Mouse (Mus musculus) mesoderm, embryonic 11.5 days (tissue): ENCODE data around the gene 2310007B03Rik.
"Not testable (repeated sequence)": the region's sequence is repeated elsewhere in the genome, so short reads cannot be mapped to it uniquely, and the experiment has no call there.

Experiments used
- DNase-seq: peaks from one replicate; pipeline ENCODE4 v3.0.0-alpha.2; 2012; ENCODE audit warnings: low read depth, low spot score

2310007B03Rik gene

GRCm38 (mm10) chr1:93160501-93161133 is at the start of gene 2310007B03Rik:
Gene 2310007B03Rik, minus strand, starts transcription at chr1:93160948.
- no peak for DNase-seq

GRCm38 (mm10) chr1:93210213-93210641 is 49.5 kb upstream of the 2310007B03Rik start:
- DNase-seq, result no peak

DNA sequence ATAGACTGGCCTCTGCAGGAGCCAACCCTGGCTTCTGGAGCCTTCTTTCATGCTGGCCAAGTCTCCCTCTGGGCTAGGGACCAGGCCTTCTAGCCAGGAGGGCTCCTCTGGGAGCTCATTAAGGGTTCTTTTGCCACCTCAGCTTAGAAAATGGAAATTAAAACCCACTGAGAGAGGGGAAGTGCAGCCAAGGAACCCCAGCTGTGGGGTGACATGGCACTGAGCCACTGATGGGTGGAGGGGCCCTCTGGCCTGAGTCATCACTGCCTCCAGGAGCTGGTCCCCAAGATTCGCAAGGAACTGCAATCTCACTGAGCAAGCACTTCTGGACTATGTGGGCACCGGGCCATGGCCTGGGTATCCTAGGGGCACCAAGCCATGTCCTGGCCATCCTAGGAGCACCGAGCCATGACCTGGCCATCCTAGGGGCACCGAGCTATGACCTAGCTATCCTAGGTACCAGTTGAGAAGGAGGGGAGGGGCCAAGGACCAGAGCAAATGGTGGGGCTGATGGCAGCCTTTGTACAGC is 46.9 kb upstream of the 2310007B03Rik start:
- no peak for DNase-seq

- no peak for DNase-seq
These were observed 45.7 kb upstream of the 2310007B03Rik start for GRCm38 (mm10) chr1:93206277-93206970.

DNA sequence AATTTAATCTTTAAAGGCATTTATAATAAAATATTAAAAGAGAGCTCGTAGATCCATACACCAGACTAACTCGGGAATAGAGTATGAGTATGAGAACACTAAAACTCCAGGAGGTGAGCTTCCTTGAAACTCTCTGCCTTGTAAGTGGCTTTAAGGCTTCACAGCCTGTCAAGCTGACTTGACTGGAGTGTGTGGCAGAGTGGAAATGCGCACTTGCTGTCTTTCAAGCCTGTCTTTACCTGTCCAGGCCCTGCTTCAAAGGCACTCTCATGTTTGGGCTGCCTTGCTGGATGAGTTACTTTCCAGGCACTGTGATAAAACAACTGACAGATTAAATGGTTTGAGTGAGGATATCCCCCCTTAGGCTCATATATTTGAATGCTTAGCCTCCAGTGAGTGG is 37.2 kb upstream of the 2310007B03Rik start:
- DNase-seq, result no peak

GRCm38 (mm10) chr1:93197454-93197853 is 36.7 kb upstream of the 2310007B03Rik start:
- DNase-seq, result not testable (repeated sequence)

GRCm38 (mm10) chr1:93194961-93195360 is 34.2 kb upstream of the 2310007B03Rik start:
- no peak for DNase-seq

- DNase-seq, result no peak
These were observed 30.1 kb upstream of the 2310007B03Rik start for GRCm38 (mm10) chr1:93190726-93191305.

DNA sequence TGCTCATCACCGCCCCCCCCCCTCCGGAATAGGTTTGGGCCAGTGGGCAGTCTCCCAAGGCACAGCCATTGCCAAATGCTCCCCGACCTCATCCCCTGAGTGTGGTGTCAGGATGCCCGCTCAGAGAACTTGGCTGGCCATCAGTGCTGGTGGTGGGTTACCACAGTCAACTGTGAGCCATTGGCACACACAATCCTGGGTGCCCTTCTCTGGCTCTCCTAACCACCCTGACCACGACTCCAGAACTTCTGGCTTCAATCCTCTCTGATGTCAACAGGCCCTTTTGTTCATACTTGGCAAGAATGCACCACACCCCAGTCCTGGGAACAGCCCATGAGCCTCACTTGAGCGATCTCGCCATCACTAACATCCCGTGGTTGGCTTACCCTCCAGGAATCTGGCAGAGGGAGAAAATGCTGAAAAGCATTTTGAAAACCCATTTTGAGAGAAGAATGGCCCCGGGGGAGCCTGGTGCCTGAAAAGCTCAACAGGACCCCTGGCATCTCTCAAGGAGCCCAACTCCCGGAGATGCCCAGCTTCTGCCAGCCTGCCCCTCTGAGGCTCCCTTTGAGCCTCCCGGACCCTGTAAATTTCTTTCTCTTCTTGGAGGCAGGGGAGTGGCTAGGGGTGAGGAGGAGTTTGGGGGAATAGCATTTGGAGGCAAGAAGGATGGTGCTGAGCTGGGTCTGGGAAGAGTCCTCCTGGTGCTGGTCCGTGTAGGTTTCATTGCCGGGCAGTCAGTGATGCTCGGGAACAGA is 23.5 kb upstream of the 2310007B03Rik start:
- no peak for DNase-seq

GRCm38 (mm10) chr1:93182281-93182680 is 21.5 kb upstream of the 2310007B03Rik start:
- no peak for DNase-seq

GRCm38 (mm10) chr1:93176525-93177332 is 16.0 kb upstream of the 2310007B03Rik start:
- DNase-seq, result peak; percentile 85

DNA sequence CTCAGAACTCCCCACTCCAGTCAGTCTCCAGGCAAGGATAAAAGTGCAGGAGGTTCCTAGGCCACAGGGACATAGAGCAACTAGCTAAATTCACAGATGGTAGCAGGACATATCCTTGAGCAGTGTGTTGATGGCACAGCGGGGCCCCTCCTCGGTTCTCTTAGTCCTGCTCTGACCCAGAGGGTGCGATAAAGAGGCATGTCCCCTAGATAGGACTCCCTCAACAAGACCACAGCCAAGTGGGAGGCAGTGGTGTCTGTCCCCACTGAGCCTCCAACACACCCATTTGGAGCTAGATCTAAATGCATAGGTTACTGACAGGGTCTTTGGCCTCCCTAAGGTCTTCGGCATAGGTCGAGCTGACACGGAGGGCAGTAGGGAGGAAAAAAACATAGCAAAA is 15.1 kb upstream of the 2310007B03Rik start:
- no peak for DNase-seq

DNA sequence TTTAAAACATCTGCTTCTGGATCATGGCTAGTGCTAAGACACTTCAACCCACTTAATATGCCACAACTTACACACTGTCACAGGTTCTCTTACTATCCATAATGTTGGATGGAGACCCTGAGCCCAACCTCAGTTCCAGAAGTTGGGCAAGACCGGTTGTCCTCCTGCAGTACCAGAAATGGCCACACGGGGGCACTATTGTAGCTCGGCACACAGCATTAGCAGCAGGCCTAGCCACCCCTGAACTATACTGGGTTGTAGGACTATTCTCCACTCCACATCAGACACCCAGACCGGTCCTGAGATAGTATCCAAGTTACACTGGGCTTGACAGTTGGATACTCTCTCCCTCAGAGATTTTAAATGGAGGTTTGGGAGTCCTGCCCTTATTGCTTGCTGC is 13.7 kb upstream of the 2310007B03Rik start:
- DNase-seq, result peak; percentile 91

- no peak for DNase-seq
These were observed 12.9 kb upstream of the 2310007B03Rik start for GRCm38 (mm10) chr1:93173665-93174064.

DNA sequence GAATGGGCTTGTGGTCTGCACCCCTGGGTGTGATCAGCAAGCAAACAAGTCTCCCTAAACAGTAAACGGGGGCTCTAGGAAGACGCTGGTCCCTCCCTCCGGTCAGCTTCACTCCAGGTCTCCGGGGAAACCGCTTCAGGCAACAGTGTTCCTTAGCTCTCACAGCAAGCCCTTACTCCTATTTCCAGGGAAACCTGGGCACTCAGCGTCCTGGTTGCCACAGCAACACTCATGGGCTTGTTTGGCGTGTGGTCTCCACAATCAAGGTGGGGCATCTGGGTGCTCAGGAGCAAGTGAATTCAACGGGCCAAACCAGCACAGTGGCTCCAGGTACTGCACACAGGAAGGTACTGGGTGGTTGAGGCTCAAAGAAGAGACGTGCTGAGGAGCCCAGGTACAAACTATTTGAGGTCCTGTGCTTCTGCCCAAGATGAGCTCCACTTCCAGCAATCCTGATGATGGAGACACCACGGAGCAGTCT is 7.6 kb upstream of the 2310007B03Rik start, which contains the start of gene Crocc2:
TSS of gene Crocc2 (plus strand) at position 431 of the 481 bp plus-strand sequence.
- DNase-seq, result no peak

- DNase-seq, result no peak
These were observed 5.8 kb upstream of the 2310007B03Rik start for GRCm38 (mm10) chr1:93166346-93167079.

GRCm38 (mm10) chr1:93165447-93165846 is 4.7 kb upstream of the 2310007B03Rik start:
- no peak for DNase-seq

GRCm38 (mm10) chr1:93162588-93162987 is 1.8 kb upstream of the 2310007B03Rik start:
- no peak for DNase-seq

DNA sequence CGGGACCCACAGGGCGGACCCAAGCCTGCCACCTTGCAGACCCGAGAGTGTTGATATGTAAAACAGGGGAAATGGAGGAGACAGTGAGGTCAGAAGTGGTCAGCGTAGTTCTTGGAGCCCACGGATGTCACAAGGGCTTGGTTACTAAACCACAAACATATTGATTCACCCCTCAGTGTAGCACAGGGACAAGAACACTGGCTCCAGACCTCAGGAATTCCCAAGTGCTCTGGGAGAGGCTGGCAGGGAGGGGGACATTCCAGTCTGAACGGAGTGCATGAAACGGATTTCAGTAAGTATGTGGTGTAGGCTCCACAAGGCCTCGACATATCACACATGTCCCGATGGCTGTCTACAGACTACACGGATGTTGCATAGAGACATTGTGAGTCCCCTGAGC is 1.2 kb upstream of the 2310007B03Rik start:
- DNase-seq, result no peak

- no peak for DNase-seq
These were observed 602 bp upstream of the 2310007B03Rik start for GRCm38 (mm10) chr1:93161350-93161749.
